Mouse (Mus musculus) testis, adult 2 months (tissue): ENCODE results near the gene Ptprn.

Experiments used
- CTCF ChIP-seq: fragments of 200-500 bp; IDR thresholded peaks from 2 replicates; pipeline ENCODE4 v1.5.1; 2012; ENCODE audit warnings: low read depth, mild to moderate bottlenecking, inconsistent platforms, low read length, moderate library complexity; ENCODE audit not compliant: control insufficient read depth, insufficient read depth, insufficient replicate concordance
- POLR2A ChIP-seq: fragments of 200-500 bp; IDR thresholded peaks from 2 replicates; pipeline ENCODE4 v1.6.1; 2012; ENCODE audit warnings: low read depth, mild to moderate bottlenecking, inconsistent platforms, low read length, moderate library complexity; ENCODE audit not compliant: control insufficient read depth

DNA sequence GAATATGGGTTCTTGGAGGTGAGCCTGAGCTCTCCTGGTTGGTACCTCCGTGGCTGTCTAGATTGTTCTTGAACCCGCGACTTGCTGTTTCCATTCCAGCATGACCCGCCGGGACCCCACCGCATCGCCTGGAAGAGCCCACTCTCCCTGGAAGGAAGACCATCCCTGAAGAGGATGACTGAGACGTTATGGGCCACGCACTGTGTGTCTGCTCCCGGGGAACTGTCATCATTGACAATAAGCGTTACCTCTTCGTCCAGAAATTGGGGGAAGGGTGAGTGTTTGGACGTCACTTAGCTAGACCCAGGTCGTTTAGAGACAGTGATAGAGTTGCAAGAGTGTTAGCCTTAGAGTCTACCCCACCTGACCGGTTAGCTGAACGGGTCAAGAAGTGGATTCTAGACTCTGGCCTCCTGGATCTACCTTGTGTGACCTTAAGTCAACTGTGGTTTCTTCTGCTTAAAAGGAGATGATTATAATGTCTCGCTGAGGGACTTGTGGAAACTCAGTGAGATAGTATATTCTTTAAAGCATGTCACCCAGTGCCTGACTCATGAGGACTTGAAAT is 53.1 kb downstream of the Ptprn start:
- no peak for TF ChIP-seq CTCF
- no peak for TF ChIP-seq POLR2A
